Mouse (Mus musculus): ENCODE measurements around the gene Leng9. TPM values are rescaled to one million over a fixed set of nuclear protein-coding genes. Genes with fewer than 3 reads are reported as not detected.

Leng9 gene
- total RNA-seq, 2 experiments from 2014 or later: 9.1 to 10.8 TPM

GRCm38 (mm10) chr7:4145552-4146190 lies 4.5 kb downstream of the Leng9 start:
- DNase-seq (ENCODE audit: low spot score in 2 of 2): peak in 1 of 2 experiments; percentile 68

GRCm38 (mm10) chr7:4144766-4145551 lies 5.2 kb downstream of the Leng9 start:
- DNase-seq (ENCODE audit: low spot score in 2 of 2): no peak

- peak in 1 of 2 experiments; percentile 18 for DNase-seq (ENCODE audit: low spot score in 2 of 2)
Observed at GRCm38 (mm10) chr7:4144046-4144445, 6.1 kb downstream of the Leng9 start.

GRCm38 (mm10) chr7:4143506-4143905 lies 6.7 kb downstream of the Leng9 start:
- no peak for DNase-seq (ENCODE audit: low spot score in 2 of 2)

GRCm38 (mm10) chr7:4142796-4143445 lies 7.3 kb downstream of the Leng9 start:
- peak in 1 of 2 experiments; percentile 18 for DNase-seq (ENCODE audit: low spot score in 2 of 2)

- peak in 1 of 2 experiments; percentile 16 for DNase-seq (ENCODE audit: low spot score in 2 of 2)
Observed at GRCm38 (mm10) chr7:4141648-4142325, 8.4 kb downstream of the Leng9 start.

GRCm38 (mm10) chr7:4139391-4139790 lies 10.8 kb downstream of the Leng9 start:
- peak in 1 of 2 experiments; percentile 19 for DNase-seq (ENCODE audit: low spot score in 2 of 2)

- DNase-seq (ENCODE audit: low spot score in 2 of 2): peak in 1 of 2 experiments; percentile 15
Observed at GRCm38 (mm10) chr7:4138671-4139070, 11.5 kb downstream of the Leng9 start.

- DNase-seq (ENCODE audit: low spot score in 2 of 2): peak in 1 of 2 experiments; percentile 0
Observed at GRCm38 (mm10) chr7:4138181-4138580, 12.0 kb downstream of the Leng9 start.

GRCm38 (mm10) chr7:4137746-4138145 lies 12.4 kb downstream of the Leng9 start:
- DNase-seq (ENCODE audit: low spot score in 2 of 2): peak in 1 of 2 experiments; percentile 14

- DNase-seq (ENCODE audit: low spot score in 2 of 2): peak; percentile 96 to 97
Observed at GRCm38 (mm10) chr7:4136771-4137531, 13.2 kb downstream of the Leng9 start, which contains the start of gene Leng8. Gene Leng8 (plus strand): TSS chr7:4137039.

GRCm38 (mm10) chr7:4136404-4136770 lies 13.8 kb downstream of the Leng9 start:
- DNase-seq (ENCODE audit: low spot score in 2 of 2): no peak

- DNase-seq (ENCODE audit: low spot score in 2 of 2): peak in 1 of 2 experiments; percentile 7
Observed at GRCm38 (mm10) chr7:4134911-4135310, 15.3 kb downstream of the Leng9 start.

- DNase-seq (ENCODE audit: low spot score in 2 of 2): no peak
Observed at GRCm38 (mm10) chr7:4132998-4133397, 17.2 kb downstream of the Leng9 start.

GRCm38 (mm10) chr7:4132581-4132980 lies 17.6 kb downstream of the Leng9 start:
- no peak for DNase-seq (ENCODE audit: low spot score in 2 of 2)

GRCm38 (mm10) chr7:4131964-4132363 lies 18.2 kb downstream of the Leng9 start:
- no peak for DNase-seq (ENCODE audit: low spot score in 2 of 2)

GRCm38 (mm10) chr7:4130686-4131452 lies 19.3 kb downstream of the Leng9 start:
- peak; percentile 73 to 79 for DNase-seq (ENCODE audit: low spot score in 2 of 2)

GRCm38 (mm10) chr7:4128860-4129259 lies 21.3 kb downstream of the Leng9 start:
- no peak for DNase-seq (ENCODE audit: low spot score in 2 of 2)

- DNase-seq (ENCODE audit: low spot score in 2 of 2): no peak
Observed at GRCm38 (mm10) chr7:4127894-4128293, 22.3 kb downstream of the Leng9 start.
